Mouse (Mus musculus) small intestine, adult 2 months (tissue): ENCODE data around the gene Gm20388.

Experiments used
- CTCF ChIP-seq: fragments of 200-500 bp; IDR thresholded peaks from 2 replicates; pipeline ENCODE4 v1.5.1; 2012; ENCODE audit warnings: low read depth, mild to moderate bottlenecking, control low read depth, inconsistent platforms, low read length, moderate library complexity, mixed read lengths; ENCODE audit not compliant: insufficient replicate concordance, insufficient read length; ENCODE audit errors: extremely low read depth
- POLR2A ChIP-seq: fragments of 200-500 bp; IDR thresholded peaks from 2 replicates; pipeline ENCODE4 v1.6.1; 2012; ENCODE audit warnings: low read depth, mild to moderate bottlenecking, control low read depth, inconsistent platforms, low read length, moderate library complexity

- TF ChIP-seq POLR2A (no peak), CTCF (no peak)
Observed at GRCm38 (mm10) chr8:120517666-120518410, 607.2 kb downstream of the Gm20388 start.
